Mouse (Mus musculus) heart, embryonic 13.5 days (tissue): ENCODE measurements around the gene Mrpl42. TPM values are rescaled to one million over a fixed set of nuclear protein-coding genes. Genes with fewer than 3 reads are reported as not detected.

Source experiments
- ATAC-seq: fragments of 200-750 bp; cut with Nextera tagmentation; 2 replicates; pipeline ENCODE4 v1.8.0; 2017; ENCODE audit warnings: moderate TSS enrichment; ENCODE audit not compliant: insufficient number of reproducible peaks, low FRiP score, low TSS enrichment; ENCODE audit errors: extremely low read depth
- H3K27ac ChIP-seq: fragments of 300-500 bp; sonication (generic); replicated peaks from 2 replicates; pipeline ENCODE4 v1.5.1; 2015; ENCODE audit warnings: moderate library complexity, mild to moderate bottlenecking, inconsistent platforms
- H3K27me3 ChIP-seq: fragments of 300-500 bp; sonication (generic); replicated peaks from 2 replicates; pipeline ENCODE4 v1.6.1; 2015; ENCODE audit warnings: mild to moderate bottlenecking, inconsistent platforms
- H3K36me3 ChIP-seq: fragments of 300-500 bp; sonication (generic); 2 replicates; pipeline ENCODE4 v1.6.1; 2015; ENCODE audit warnings: mild to moderate bottlenecking, inconsistent platforms
- H3K4me1 ChIP-seq: fragments of 300-500 bp; sonication (generic); 2 replicates; pipeline ENCODE4 v1.6.1; 2015; ENCODE audit warnings: inconsistent platforms
- H3K4me2 ChIP-seq: fragments of 300-500 bp; sonication (generic); 2 replicates; pipeline ENCODE4 v1.6.1; 2015; ENCODE audit warnings: inconsistent platforms, mild to moderate bottlenecking, moderate library complexity
- H3K4me3 ChIP-seq: fragments of 300-500 bp; sonication (generic); 2 replicates; pipeline ENCODE4 v1.5.1; 2015; ENCODE audit warnings: moderate library complexity, mild to moderate bottlenecking, inconsistent platforms
- H3K9ac ChIP-seq: fragments of 300-500 bp; sonication (generic); 2 replicates; pipeline ENCODE4 v1.6.1; 2015; ENCODE audit warnings: inconsistent platforms, mild to moderate bottlenecking, moderate library complexity
- H3K9me3 ChIP-seq: fragments of 300-500 bp; sonication (generic); 2 replicates; pipeline ENCODE4 v1.6.1; 2016; ENCODE audit warnings: inconsistent platforms
- WGBS: fragments of 180-500 bp; shearing (Covaris S2); methylation state at CpG from one replicate; pipeline ENCODE4 v1.1.7; 2015; ENCODE audit warnings: mixed read lengths; 5-methylcytosine and 5-hydroxymethylcytosine counted together
- polyA plus RNA-seq: library from polyadenylated mRNA; unstranded; fragments of >200 nt; fragmentation: Nextera tagmentation; extraction: Ambion mirVana; gene quantifications from 2 replicates; pipeline ENCODE4 v1.2.1, GENCODE M21; 2015

Gene Mrpl42
- polyA plus RNA-seq, 1 experiment from 2014 or later = 542 TPM

GRCm38 (mm10) chr10:95477516-95477915, 24.2 kb downstream of the Mrpl42 start:
- ATAC-seq = no peak
- Histone ChIP-seq H3K4me3 (no peak overlapping the region), H3K4me2 (no peak overlapping the region), H3K27me3 (no peaks in the 10 kb centered on the region), H3K27ac (no peak overlapping the region), H3K4me1 (no peaks in the 10 kb centered on the region), H3K9me3 (no peaks in the 10 kb centered on the region), H3K9ac (no peak overlapping the region), H3K36me3 (peaks cover 32% of the 10 kb centered on the region)
- WGBS = 74% methylated on average over 11 of the region's 11 CpGs

- H3K36me3 ChIP-seq = peaks cover 17% of the 10 kb centered on the region
- 10% methylated on average over 10 of the region's 10 CpGs for WGBS
- no peak overlapping the region for H3K4me3 ChIP-seq
- ATAC-seq = no peak
- H3K4me2 ChIP-seq = no peak overlapping the region
- no peaks in the 10 kb centered on the region for H3K27me3 ChIP-seq
- no peaks in the 10 kb centered on the region for H3K9me3 ChIP-seq
- no peak overlapping the region for H3K9ac ChIP-seq
- H3K27ac ChIP-seq = no peak overlapping the region
- H3K4me1 ChIP-seq = no peaks in the 10 kb centered on the region
These were observed 25.8 kb downstream of the Mrpl42 start for GRCm38 (mm10) chr10:95475923-95476322.

GRCm38 (mm10) chr10:95471889-95472547, 29.7 kb downstream of the Mrpl42 start:
- Histone ChIP-seq H3K4me2 (no peak overlapping the region), H3K9me3 (no peaks in the 10 kb centered on the region), H3K4me1 (no peaks in the 10 kb centered on the region), H3K36me3 (no peaks in the 10 kb centered on the region), H3K4me3 (no peak overlapping the region), H3K9ac (no peak overlapping the region), H3K27ac (no peak overlapping the region), H3K27me3 (no peaks in the 10 kb centered on the region)
- ATAC-seq = no peak
- 79% methylated on average over 11 of the region's 11 CpGs for WGBS

- H3K27me3 ChIP-seq = no peaks in the 10 kb centered on the region
- H3K36me3 ChIP-seq = no peaks in the 10 kb centered on the region
- WGBS = 78% methylated on average over 3 of the region's 3 CpGs
- H3K9me3 ChIP-seq = no peaks in the 10 kb centered on the region
- H3K4me3 ChIP-seq = no peak overlapping the region
- H3K4me2 ChIP-seq = no peak overlapping the region
- H3K9ac ChIP-seq = no peak overlapping the region
- no peaks in the 10 kb centered on the region for H3K4me1 ChIP-seq
- no peak overlapping the region for H3K27ac ChIP-seq
- no peak for ATAC-seq
These were observed 30.6 kb downstream of the Mrpl42 start for GRCm38 (mm10) chr10:95471186-95471585.

GRCm38 (mm10) chr10:95468894-95469293, 32.8 kb downstream of the Mrpl42 start:
- H3K4me2 ChIP-seq = no peak overlapping the region
- H3K4me1 ChIP-seq = peaks cover 5% of the 10 kb centered on the region; the same call in 1 of the 2 replicates
- 28% methylated on average over 4 of the region's 4 CpGs for WGBS
- no peak overlapping the region for H3K4me3 ChIP-seq
- H3K27me3 ChIP-seq = no peaks in the 10 kb centered on the region
- no peaks in the 10 kb centered on the region for H3K36me3 ChIP-seq
- H3K9ac ChIP-seq = no peak overlapping the region
- ATAC-seq = no peak
- H3K27ac ChIP-seq = no peak overlapping the region
- H3K9me3 ChIP-seq = no peaks in the 10 kb centered on the region

GRCm38 (mm10) chr10:95465485-95465896, 36.2 kb downstream of the Mrpl42 start:
- no peaks in the 10 kb centered on the region for H3K9me3 ChIP-seq
- H3K36me3 ChIP-seq = no peaks in the 10 kb centered on the region
- no peak overlapping the region for H3K9ac ChIP-seq
- 25% methylated on average over 4 of the region's 4 CpGs for WGBS
- no peak overlapping the region for H3K4me2 ChIP-seq
- H3K27ac ChIP-seq = no peak overlapping the region
- no peaks in the 10 kb centered on the region for H3K27me3 ChIP-seq
- no peak overlapping the region for H3K4me3 ChIP-seq
- no peak for ATAC-seq
- H3K4me1 ChIP-seq = peaks cover 5% of the 10 kb centered on the region; the same call in 1 of the 2 replicates

GRCm38 (mm10) chr10:95464527-95464926, 37.2 kb downstream of the Mrpl42 start:
- Histone ChIP-seq H3K9ac (no peak overlapping the region), H3K4me1 (peaks cover 5% of the 10 kb centered on the region; the same call in 1 of the 2 replicates), H3K36me3 (no peaks in the 10 kb centered on the region), H3K4me2 (no peak overlapping the region), H3K9me3 (no peaks in the 10 kb centered on the region), H3K27me3 (no peaks in the 10 kb centered on the region), H3K27ac (no peak overlapping the region), H3K4me3 (no peak overlapping the region)
- no peak for ATAC-seq
- WGBS = 73% methylated on average over 6 of the region's 6 CpGs

- Histone ChIP-seq H3K36me3 (no peaks in the 10 kb centered on the region), H3K4me3 (no peak overlapping the region), H3K27ac (no peak overlapping the region), H3K4me2 (no peak overlapping the region), H3K27me3 (no peaks in the 10 kb centered on the region), H3K9ac (no peak overlapping the region), H3K4me1 (peaks cover 5% of the 10 kb centered on the region; the same call in 1 of the 2 replicates), H3K9me3 (no peaks in the 10 kb centered on the region)
- no peak for ATAC-seq
- WGBS = 63% methylated on average over 1 of the region's 1 CpGs
These were observed 39.5 kb downstream of the Mrpl42 start for GRCm38 (mm10) chr10:95462231-95462630.

- H3K9me3 ChIP-seq = no peaks in the 10 kb centered on the region
- H3K4me2 ChIP-seq = no peak overlapping the region
- no peak for ATAC-seq
- 67% methylated on average over 4 of the region's 4 CpGs for WGBS
- H3K27me3 ChIP-seq = no peaks in the 10 kb centered on the region
- H3K9ac ChIP-seq = no peak overlapping the region
- peaks cover 5% of the 10 kb centered on the region; the same call in 1 of the 2 replicates for H3K4me1 ChIP-seq
- H3K4me3 ChIP-seq = no peak overlapping the region
- no peak overlapping the region for H3K27ac ChIP-seq
- H3K36me3 ChIP-seq = no peaks in the 10 kb centered on the region
These were observed 40.6 kb downstream of the Mrpl42 start for GRCm38 (mm10) chr10:95461053-95461553.

GRCm38 (mm10) chr10:95458050-95458806, 43.5 kb downstream of the Mrpl42 start:
- no peaks in the 10 kb centered on the region for H3K27me3 ChIP-seq
- WGBS = 73% methylated on average over 9 of the region's 9 CpGs
- H3K27ac ChIP-seq = no peak overlapping the region

GRCm38 (mm10) chr10:95457367-95458049, 44.2 kb downstream of the Mrpl42 start:
- H3K4me2 ChIP-seq = no peak overlapping the region
- 61% methylated on average over 8 of the region's 8 CpGs for WGBS
- H3K9me3 ChIP-seq = no peaks in the 10 kb centered on the region
- no peaks in the 10 kb centered on the region for H3K27me3 ChIP-seq
- ATAC-seq = no peak
- H3K27ac ChIP-seq = no peak overlapping the region
- H3K4me3 ChIP-seq = no peak overlapping the region
- H3K9ac ChIP-seq = no peak overlapping the region
- H3K4me1 ChIP-seq = no peaks in the 10 kb centered on the region
- no peaks in the 10 kb centered on the region for H3K36me3 ChIP-seq

More at GRCm38 (mm10) chr10:95458050-95458806, 43.5 kb downstream of the Mrpl42 start:
- Histone ChIP-seq H3K9ac (no peak overlapping the region), H3K36me3 (no peaks in the 10 kb centered on the region), H3K4me2 (no peak overlapping the region), H3K9me3 (no peaks in the 10 kb centered on the region), H3K4me3 (no peak overlapping the region), H3K4me1 (no peaks in the 10 kb centered on the region)
- ATAC-seq = no peak
